Mouse (Mus musculus) forebrain, postnatal 0 days (tissue): ENCODE data around the gene Trmo. TPM values are rescaled to one million over a fixed set of nuclear protein-coding genes. Genes with fewer than 3 reads are reported as not detected.

ENCODE experiments used
- ATAC-seq: fragments of 200-750 bp; cut with Nextera tagmentation; 2 replicates; pipeline ENCODE4 v1.8.0; 2017; ENCODE audit warnings: mild to moderate bottlenecking, moderate library complexity
- DNase-seq: peaks from one replicate; pipeline ENCODE4 v3.0.0-alpha.2; 2015
- H3K27ac ChIP-seq: fragments of 300-500 bp; sonication (generic); 2 replicates; pipeline ENCODE4 v1.5.1; 2014; ENCODE audit warnings: low read depth, mild to moderate bottlenecking, antibody characterized with exemption, low read length, moderate library complexity, mixed read lengths
- H3K27me3 ChIP-seq: fragments of 300-500 bp; sonication (generic); 2 replicates; pipeline ENCODE4 v1.6.1; 2014; ENCODE audit warnings: mild to moderate bottlenecking, low read length, mixed read lengths; ENCODE audit not compliant: insufficient read depth
- H3K36me3 ChIP-seq: fragments of 300-500 bp; sonication (generic); 2 replicates; pipeline ENCODE4 v1.6.1; 2014; ENCODE audit warnings: mild to moderate bottlenecking, moderate library complexity; ENCODE audit not compliant: insufficient read depth
- H3K4me1 ChIP-seq: fragments of 300-500 bp; sonication (generic); 2 replicates; pipeline ENCODE4 v1.6.1; 2014; ENCODE audit warnings: antibody characterized with exemption; ENCODE audit not compliant: insufficient read depth
- H3K4me2 ChIP-seq: fragments of 300-500 bp; sonication (generic); 2 replicates; pipeline ENCODE4 v1.6.1; 2014; ENCODE audit warnings: low read depth, mild to moderate bottlenecking, moderate library complexity
- H3K4me3 ChIP-seq: fragments of 300-500 bp; sonication (generic); 2 replicates; pipeline ENCODE4 v1.5.1; 2014; ENCODE audit warnings: low read depth, low read length, mixed read lengths
- H3K9ac ChIP-seq: fragments of 300-500 bp; sonication (generic); 2 replicates; pipeline ENCODE4 v1.6.1; 2014; ENCODE audit warnings: mild to moderate bottlenecking
- H3K9me3 ChIP-seq: fragments of 300-500 bp; sonication (generic); 2 replicates; pipeline ENCODE4 v1.6.1; 2016; ENCODE audit warnings: low read length
- CTCF ChIP-seq: sonication (generic); IDR thresholded peaks from 2 replicates; pipeline ENCODE4 v1.5.1; 2016; ENCODE audit warnings: antibody characterized with exemption, control low read depth, low read depth
- WGBS: fragments of 180-500 bp; shearing (Covaris S2); extraction: QIAGEN DNeasy Blood & Tissue Kit; methylation state at CpG from one replicate; pipeline ENCODE4 v1.1.7; 2014; 5-methylcytosine and 5-hydroxymethylcytosine counted together
- polyA plus RNA-seq: library from polyadenylated mRNA; unstranded; fragments of >200 nt; fragmentation: Nextera tagmentation; extraction: Ambion mirVana; gene quantifications from 2 replicates; pipeline ENCODE4 v1.2.1, GENCODE M21; 2015
- total RNA-seq: library from RNA; depleted of rRNA; stranded (reverse); fragments of >200 nt; gene quantifications from 2 replicates; pipeline ENCODE4 v1.2.3, GENCODE M21; 2014

Trmo gene
- total and polyA plus RNA-seq, 2 experiments from 2014 or later, result 6.5 to 9.0 TPM

- Histone ChIP-seq H3K4me1 (no peaks in the 10 kb centered on the region), H3K9me3 (no peaks in the 10 kb centered on the region), H3K27me3 (peaks cover 10% of the 10 kb centered on the region), H3K9ac (no peak overlapping the region), H3K4me3 (no peak overlapping the region), H3K36me3 (no peaks in the 10 kb centered on the region), H3K27ac (no peak overlapping the region), H3K4me2 (no peak overlapping the region)
- TF ChIP-seq CTCF, result peak; percentile 75
- no peak for ATAC-seq
- no peak for DNase-seq
- WGBS, result 51% methylated on average over 12 of the region's 12 CpGs
Observed at GRCm38 (mm10) chr4:46356351-46357133, 32.7 kb downstream of the Trmo start.

DNA sequence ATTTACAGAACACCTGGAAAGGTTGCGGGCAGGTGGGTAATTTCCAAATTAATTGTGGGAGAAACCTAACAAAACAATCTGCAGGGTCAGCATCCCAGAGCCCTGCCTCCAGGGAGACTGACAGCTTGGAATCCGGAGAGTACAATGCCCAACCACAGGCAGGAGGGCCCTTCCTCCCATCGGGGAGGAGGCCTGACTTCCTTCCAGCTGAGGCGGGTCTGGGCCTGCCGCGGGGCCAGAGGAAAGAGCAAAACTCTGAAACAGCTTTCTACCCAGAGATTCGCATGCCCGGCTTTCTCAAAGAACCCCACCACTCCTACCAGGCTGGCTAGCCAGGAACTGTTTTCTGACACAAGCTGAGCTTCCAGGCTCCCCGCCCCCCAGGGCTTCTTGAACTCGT lies 36.2 kb downstream of the Trmo start:
- H3K36me3 ChIP-seq, result no peaks in the 10 kb centered on the region
- ATAC-seq (no peak), DNase-seq (no peak)
- 11% methylated on average over 10 of the region's 10 CpGs for WGBS
- H3K4me3 ChIP-seq, result no peak overlapping the region
- peaks cover 39% of the 10 kb centered on the region for H3K27me3 ChIP-seq
- no peak overlapping the region for H3K4me2 ChIP-seq
- no peak overlapping the region for H3K9ac ChIP-seq
- no peak overlapping the region for H3K27ac ChIP-seq
- no peaks in the 10 kb centered on the region for H3K9me3 ChIP-seq
- H3K4me1 ChIP-seq, result no peaks in the 10 kb centered on the region
- no peak for TF ChIP-seq CTCF

- Histone ChIP-seq H3K4me1 (no peaks in the 10 kb centered on the region), H3K9me3 (no peaks in the 10 kb centered on the region), H3K9ac (no peak overlapping the region), H3K4me3 (no peak overlapping the region), H3K27ac (no peak overlapping the region), H3K4me2 (no peak overlapping the region), H3K36me3 (no peaks in the 10 kb centered on the region), H3K27me3 (peaks cover 71% of the 10 kb centered on the region)
- ATAC-seq, result no peak
- TF ChIP-seq CTCF, result no peak
- DNase-seq, result no peak
- WGBS, result 47% methylated on average over 5 of the region's 5 CpGs
Observed at GRCm38 (mm10) chr4:46349530-46349929, 39.7 kb downstream of the Trmo start.

GRCm38 (mm10) chr4:46348897-46349296 lies 40.3 kb downstream of the Trmo start:
- DNase-seq, result no peak
- whole genome bisulfite sequencing, result 26% methylated on average over 9 of the region's 9 CpGs
- Histone ChIP-seq H3K36me3 (no peaks in the 10 kb centered on the region), H3K27ac (no peak overlapping the region), H3K4me3 (no peak overlapping the region), H3K9me3 (no peaks in the 10 kb centered on the region), H3K4me1 (no peaks in the 10 kb centered on the region), H3K9ac (no peak overlapping the region), H3K27me3 (peaks cover 77% of the 10 kb centered on the region), H3K4me2 (no peak overlapping the region)
- ATAC-seq, result no peak
- no peak for TF ChIP-seq CTCF

DNA sequence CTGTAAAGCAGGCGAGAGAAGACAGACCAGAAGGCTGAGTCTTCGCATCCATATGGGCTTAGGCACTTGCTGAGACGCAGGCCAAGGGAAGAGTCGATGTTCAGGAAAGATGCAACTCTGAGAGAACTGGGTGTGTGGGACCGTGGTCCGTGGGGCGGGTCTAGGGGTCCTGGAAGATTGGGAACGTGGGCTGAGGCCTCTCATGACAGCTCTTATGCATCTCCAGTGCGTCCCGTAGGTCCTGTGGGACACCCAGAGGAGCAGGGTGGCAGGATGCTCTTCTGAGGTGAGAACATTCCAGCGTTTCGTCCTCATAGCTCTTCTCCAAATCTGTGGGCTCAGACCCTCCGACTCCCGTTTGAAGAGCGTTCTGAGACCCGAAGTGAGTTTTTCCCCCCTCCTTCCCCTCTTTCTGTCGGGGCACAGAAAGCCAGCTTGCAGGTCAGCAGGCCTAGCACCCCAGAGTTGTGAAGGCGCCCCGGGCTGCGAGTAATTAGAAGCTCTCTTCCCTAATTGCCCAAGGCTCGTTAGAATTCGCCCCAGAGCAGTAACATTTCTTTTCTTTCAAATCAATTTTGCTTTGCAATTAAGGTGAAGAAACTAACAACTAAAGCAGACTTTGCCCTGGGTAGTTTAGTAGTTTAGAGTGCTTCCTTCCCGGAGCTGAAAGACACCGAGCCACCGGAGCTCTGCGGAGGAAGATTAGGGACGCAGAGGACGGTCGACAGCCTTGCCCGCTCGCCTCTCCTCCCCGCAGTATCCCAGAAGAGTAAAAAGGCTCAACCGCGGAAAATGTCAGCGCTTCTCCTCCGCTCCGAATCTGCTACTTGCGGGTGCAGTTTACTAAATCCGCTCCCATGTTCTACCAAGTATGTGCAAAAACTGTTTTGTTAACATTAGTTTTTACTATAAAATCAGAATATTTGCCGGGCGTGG lies 41.4 kb downstream of the Trmo start:
- WGBS, result 3% methylated on average over 41 of the region's 41 CpGs
- peaks cover 80% of the 10 kb centered on the region for H3K27me3 ChIP-seq
- ATAC-seq (no peak), DNase-seq (no peak)
- no peaks in the 10 kb centered on the region for H3K36me3 ChIP-seq
- H3K4me3 ChIP-seq, result no peak overlapping the region
- no peak overlapping the region for H3K27ac ChIP-seq
- H3K9me3 ChIP-seq, result no peaks in the 10 kb centered on the region
- H3K4me1 ChIP-seq, result no peaks in the 10 kb centered on the region
- no peak overlapping the region for H3K9ac ChIP-seq
- no peak overlapping the region for H3K4me2 ChIP-seq
- no peak for TF ChIP-seq CTCF

DNA sequence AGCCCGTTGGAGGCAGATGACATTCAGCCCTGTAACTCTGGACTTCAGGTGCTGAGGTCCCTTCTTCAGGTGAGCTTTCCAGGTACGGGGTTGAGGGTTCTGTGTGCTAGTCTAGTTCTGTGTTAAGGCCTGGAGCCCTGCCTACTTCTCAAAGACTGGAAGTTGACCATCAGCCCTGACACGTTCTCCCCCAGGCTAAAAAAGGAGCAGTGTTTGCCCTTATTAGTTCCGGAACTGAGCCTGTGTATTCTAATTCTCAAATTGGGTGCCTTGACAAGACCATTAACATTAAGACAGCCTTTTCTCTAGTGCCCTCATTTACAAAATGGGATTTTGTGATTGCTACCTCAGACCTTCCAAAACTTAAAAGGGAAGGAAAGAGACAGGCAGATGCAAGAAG lies 42.1 kb downstream of the Trmo start:
- Histone ChIP-seq H3K4me1 (no peaks in the 10 kb centered on the region), H3K27me3 (peaks cover 87% of the 10 kb centered on the region), H3K4me3 (no peak overlapping the region), H3K9ac (no peak overlapping the region), H3K36me3 (no peaks in the 10 kb centered on the region), H3K27ac (no peak overlapping the region), H3K9me3 (no peaks in the 10 kb centered on the region), H3K4me2 (no peak overlapping the region)
- WGBS, result 5% methylated on average over 4 of the region's 4 CpGs
- TF ChIP-seq CTCF, result no peak
- DNase-seq (no peak), ATAC-seq (no peak)

DNA sequence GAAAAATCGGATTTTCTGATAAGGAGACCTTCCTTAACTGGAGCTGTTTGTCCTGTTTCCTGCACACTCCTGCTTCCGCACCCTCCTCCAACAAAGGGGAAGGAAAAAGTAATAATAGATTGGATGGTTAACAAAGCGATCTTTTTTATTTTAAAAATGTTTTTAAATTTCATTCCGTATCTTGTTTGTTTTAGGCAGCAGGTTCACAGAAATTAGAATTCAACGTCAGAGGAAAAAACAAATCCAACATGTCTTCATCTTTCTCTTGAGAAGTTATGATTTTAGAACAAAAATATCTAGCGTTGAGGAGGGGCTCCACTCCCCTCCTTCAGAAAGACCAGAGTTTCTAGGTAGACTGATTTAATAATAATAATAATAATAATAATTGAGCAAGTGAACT lies 43.0 kb downstream of the Trmo start:
- ATAC-seq (no peak), DNase-seq (no peak)
- H3K4me2 ChIP-seq, result no peak overlapping the region
- no peaks in the 10 kb centered on the region for H3K4me1 ChIP-seq
- no peak for TF ChIP-seq CTCF
- peaks cover 90% of the 10 kb centered on the region for H3K27me3 ChIP-seq
- H3K27ac ChIP-seq, result no peak overlapping the region
- 19% methylated on average over 6 of the region's 6 CpGs for WGBS
- H3K4me3 ChIP-seq, result no peak overlapping the region
- H3K9me3 ChIP-seq, result no peaks in the 10 kb centered on the region
- no peaks in the 10 kb centered on the region for H3K36me3 ChIP-seq
- no peak overlapping the region for H3K9ac ChIP-seq
